Mouse (Mus musculus): Measurements from ENCODE around the gene Cep97. TPM values are rescaled to one million over a fixed set of nuclear protein-coding genes. Genes with fewer than 3 reads are reported as not detected.
"Not testable (repeated sequence)": the region's sequence is repeated elsewhere in the genome, so short reads cannot be mapped to it uniquely, and the experiment has no call there.

Gene Cep97
- polyA plus RNA-seq, 1 experiment from 2014 or later, result 12.1 TPM

DNA sequence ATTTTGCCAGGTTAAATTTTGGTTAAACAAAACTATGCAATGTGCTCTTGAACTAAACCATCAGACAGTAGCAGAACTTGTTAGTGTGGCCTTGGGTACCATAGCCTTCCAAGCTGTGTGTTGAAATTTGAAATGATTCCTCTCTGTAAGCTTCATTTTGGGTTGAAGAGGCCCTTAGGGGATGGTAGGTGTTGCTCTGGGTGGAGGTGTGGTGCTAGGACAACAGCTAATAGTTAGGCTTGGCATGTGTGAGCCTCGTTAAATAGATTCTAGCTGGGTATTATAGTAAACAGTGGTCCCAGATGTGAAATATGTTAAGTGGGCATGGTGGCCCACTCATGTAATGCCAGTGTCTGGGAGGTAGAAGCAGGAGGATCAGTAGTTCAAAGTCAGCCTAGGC, 32.6 kb upstream of the Cep97 start:
- Histone ChIP-seq H3K4me3 (ENCODE audit: low read depth, low read length) (peak overlapping the region; percentile 81), H3K36me3 (ENCODE audit: control insufficient read depth, insufficient read depth, low read length) (peaks cover 17% of the 10 kb centered on the region), H3K4me2 (ENCODE audit: low read length) (peak overlapping the region; percentile 88), H3K9ac (ENCODE audit: low read depth, low read length) (peak overlapping the region; percentile 95), H3K9me3 (replicated peaks; ENCODE audit: control insufficient read depth, low read length, poor library complexity, severe bottlenecking) (no peaks in the 10 kb centered on the region), H3K4me1 (ENCODE audit: control insufficient read depth, insufficient read depth, low read length) (peaks cover 10% of the 10 kb centered on the region), H3K27ac (ENCODE audit: low read length) (no peak overlapping the region), H3K27me3 (ENCODE audit: control insufficient read depth, insufficient read depth, low read depth, low read length) (no peaks in the 10 kb centered on the region)
- WGBS, result 24% methylated on average over 1 of the region's 1 CpGs
- no peak for ATAC-seq

DNA sequence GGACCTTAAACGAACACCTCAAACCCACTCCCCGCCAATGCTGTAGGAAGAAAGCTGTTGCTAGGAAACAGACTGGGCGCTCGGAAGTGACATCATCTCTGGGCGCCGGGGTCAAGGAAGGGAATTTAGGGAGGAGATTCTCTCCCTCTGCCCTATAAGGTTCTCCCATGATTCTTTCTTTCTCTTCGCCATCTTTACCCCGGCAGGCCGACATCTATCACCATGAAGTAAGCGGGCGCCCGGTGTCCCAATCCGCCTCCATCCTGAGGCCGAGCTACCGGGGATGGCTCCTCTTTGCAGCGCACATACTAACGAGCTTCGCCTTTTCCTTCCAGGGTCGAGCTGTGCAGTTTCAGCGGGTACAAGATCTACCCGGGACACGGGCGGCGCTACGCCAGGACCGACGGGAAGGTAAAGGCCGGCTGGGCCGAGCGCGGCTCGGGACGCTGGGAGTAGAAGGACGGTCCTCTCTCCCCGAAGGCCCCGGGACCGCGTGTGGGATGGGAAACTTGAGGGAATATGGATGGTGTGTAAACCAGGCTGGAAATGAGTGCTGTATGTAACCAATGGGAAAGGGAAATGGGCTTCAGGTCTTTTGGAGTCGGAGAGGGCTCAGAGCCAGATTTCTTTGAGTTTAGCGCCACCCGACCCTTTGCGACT, 31.7 kb upstream of the Cep97 start, which contains the start of gene Rpl24:
Rpl24 (plus strand) TSS at position 64 of the 660 bp plus-strand sequence.
- H3K4me1 ChIP-seq (ENCODE audit: control insufficient read depth, insufficient read depth, low read length), result peaks cover 10% of the 10 kb centered on the region
- peaks cover 12% of the 10 kb centered on the region for H3K36me3 ChIP-seq (ENCODE audit: control insufficient read depth, insufficient read depth, low read length)
- H3K4me2 ChIP-seq (ENCODE audit: low read length), result peak within 1 kb of the TSS; percentile 88
- no peaks in the 10 kb centered on the region for H3K9me3 ChIP-seq (replicated peaks; ENCODE audit: control insufficient read depth, low read length, poor library complexity, severe bottlenecking)
- under 1% methylated on average over 42 of the region's 42 CpGs for WGBS
- H3K27me3 ChIP-seq (ENCODE audit: control insufficient read depth, insufficient read depth, low read depth, low read length), result no peaks in the 10 kb centered on the region
- ATAC-seq, result peak; percentile 95
- H3K9ac ChIP-seq (ENCODE audit: low read depth, low read length), result peak within 1 kb of the TSS; percentile 95
- peak within 1 kb of the TSS; percentile 85 for H3K27ac ChIP-seq (ENCODE audit: low read length)
- H3K4me3 ChIP-seq (ENCODE audit: low read depth, low read length), result peak within 1 kb of the TSS; percentile 81

DNA sequence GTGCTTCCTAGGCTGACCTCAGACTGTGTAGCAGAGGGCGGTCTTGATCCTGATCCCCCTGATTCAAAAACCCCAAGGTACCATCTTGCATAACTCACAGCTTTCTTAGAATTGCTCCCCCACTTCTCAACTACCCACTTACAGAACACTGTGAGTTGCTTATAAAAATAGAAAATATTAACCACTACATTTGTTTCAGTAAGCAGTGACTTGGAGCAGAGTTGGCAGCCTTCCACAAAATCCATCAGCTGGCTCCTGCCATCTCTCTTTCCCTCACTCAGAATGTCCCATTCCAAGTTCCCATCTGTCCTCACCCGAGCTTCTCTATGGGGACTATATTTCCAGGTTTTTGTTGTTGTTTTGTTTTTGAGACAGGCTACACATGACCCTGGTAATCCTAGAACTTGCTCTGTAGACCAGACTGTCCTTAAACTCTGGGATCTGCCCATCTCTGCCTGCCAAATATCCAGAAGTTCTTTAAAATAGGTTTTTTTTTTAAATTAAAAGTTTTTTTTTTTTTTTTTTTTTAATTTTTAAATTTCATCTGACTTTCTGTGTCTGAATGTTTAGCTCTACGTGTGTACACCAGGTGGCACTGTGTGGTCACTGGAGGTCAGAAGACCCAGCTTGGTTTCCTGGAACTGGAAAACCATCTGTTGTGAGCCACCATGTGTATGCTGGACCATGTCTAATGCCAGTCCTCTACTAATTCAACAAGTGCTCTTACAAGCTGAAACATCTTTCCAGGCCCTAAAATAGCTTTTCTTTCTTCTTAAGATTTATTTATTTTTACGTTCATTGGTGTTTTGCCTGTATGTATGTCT, 29.7 kb upstream of the Cep97 start:
- Histone ChIP-seq H3K9me3 (replicated peaks; ENCODE audit: control insufficient read depth, low read length, poor library complexity, severe bottlenecking) (no peaks in the 10 kb centered on the region), H3K4me3 (ENCODE audit: low read depth, low read length) (no peak overlapping the region), H3K4me2 (ENCODE audit: low read length) (no peak overlapping the region), H3K4me1 (ENCODE audit: control insufficient read depth, insufficient read depth, low read length) (peaks cover 10% of the 10 kb centered on the region), H3K36me3 (ENCODE audit: control insufficient read depth, insufficient read depth, low read length) (no peaks in the 10 kb centered on the region), H3K27me3 (ENCODE audit: control insufficient read depth, insufficient read depth, low read depth, low read length) (no peaks in the 10 kb centered on the region), H3K27ac (ENCODE audit: low read length) (no peak overlapping the region), H3K9ac (ENCODE audit: low read depth, low read length) (no peak overlapping the region)
- ATAC-seq, result no peak
- WGBS, result 68% methylated on average over 4 of the region's 4 CpGs

DNA sequence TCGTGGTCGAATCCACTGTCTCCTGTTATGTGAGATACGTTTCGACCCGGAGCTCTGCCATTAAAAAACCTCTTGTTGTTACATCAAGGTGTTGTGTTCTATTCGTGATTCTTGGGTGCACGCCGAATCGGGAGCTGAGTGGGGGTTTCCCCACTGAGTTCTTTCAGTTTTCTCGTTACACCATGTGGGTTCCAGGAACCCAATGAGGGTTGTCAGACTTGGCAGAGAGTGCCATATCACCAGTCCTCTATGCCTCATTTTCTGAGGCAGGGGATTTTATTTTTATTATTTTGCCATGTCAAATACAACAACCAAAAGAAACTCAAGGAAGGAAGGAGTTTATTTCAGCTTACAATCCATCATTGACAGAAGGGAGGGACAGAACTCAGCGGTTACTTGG, 28.4 kb upstream of the Cep97 start:
- H3K4me2 ChIP-seq (ENCODE audit: low read length); H3K4me3 ChIP-seq (ENCODE audit: low read depth, low read length); H3K9me3 ChIP-seq (replicated peaks; ENCODE audit: control insufficient read depth, low read length, poor library complexity, severe bottlenecking); H3K9ac ChIP-seq (ENCODE audit: low read depth, low read length); H3K4me1 ChIP-seq (ENCODE audit: control insufficient read depth, insufficient read depth, low read length); H3K36me3 ChIP-seq (ENCODE audit: control insufficient read depth, insufficient read depth, low read length); H3K27me3 ChIP-seq (ENCODE audit: control insufficient read depth, insufficient read depth, low read depth, low read length); H3K27ac ChIP-seq (ENCODE audit: low read length); ATAC-seq: not testable (repeated sequence)
- 92% methylated on average over 6 of the region's 11 CpGs for WGBS

DNA sequence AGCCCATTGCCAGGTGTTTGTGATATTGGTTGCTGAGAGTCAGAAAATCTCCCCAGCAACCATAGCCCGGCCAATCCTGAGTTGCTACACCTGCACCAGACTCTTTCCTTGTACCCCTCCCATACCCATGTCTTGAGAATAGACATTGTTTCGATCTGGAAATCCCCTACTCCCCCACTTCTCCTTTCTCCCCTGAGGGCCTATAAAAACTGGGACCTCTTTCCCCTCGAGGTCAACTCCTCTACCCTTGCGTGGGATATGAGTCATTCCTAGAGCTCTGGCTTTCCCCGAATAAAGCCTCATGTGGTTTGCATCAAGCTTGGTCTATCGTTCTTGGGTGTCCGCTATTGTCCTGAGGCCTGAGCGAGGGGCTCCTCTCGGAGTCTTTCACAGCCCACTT, 19.5 kb upstream of the Cep97 start:
- H3K36me3 ChIP-seq (ENCODE audit: control insufficient read depth, insufficient read depth, low read length); H3K27ac ChIP-seq (ENCODE audit: low read length); H3K4me1 ChIP-seq (ENCODE audit: control insufficient read depth, insufficient read depth, low read length); ATAC-seq; H3K9ac ChIP-seq (ENCODE audit: low read depth, low read length); H3K4me3 ChIP-seq (ENCODE audit: low read depth, low read length); H3K9me3 ChIP-seq (replicated peaks; ENCODE audit: control insufficient read depth, low read length, poor library complexity, severe bottlenecking); H3K27me3 ChIP-seq (ENCODE audit: control insufficient read depth, insufficient read depth, low read depth, low read length); H3K4me2 ChIP-seq (ENCODE audit: low read length): not testable (repeated sequence)
- 93% methylated on average over 9 of the region's 9 CpGs for WGBS

DNA sequence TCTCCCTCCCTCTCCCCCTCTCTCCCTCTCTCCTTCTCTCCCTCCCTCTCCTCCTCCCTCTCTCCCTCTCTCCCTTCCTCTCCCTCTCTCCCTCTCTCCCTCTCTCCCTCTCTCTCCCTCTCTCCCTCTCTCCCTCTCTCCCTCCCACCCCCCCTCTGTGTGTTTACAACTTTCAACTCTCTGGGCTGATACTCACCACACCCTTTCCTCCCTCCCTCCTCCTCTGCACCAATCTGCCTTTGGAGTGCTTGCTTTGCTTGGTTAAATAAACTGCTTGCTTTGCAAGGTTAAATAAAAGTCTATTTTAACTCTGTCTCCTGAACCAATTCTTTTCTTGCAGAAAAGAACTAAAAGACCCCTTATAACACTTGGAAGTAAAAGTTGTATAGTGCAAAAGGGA, 18.1 kb upstream of the Cep97 start:
- Histone ChIP-seq H3K9me3 (replicated peaks; ENCODE audit: control insufficient read depth, low read length, poor library complexity, severe bottlenecking) (no peaks in the 10 kb centered on the region), H3K4me2 (ENCODE audit: low read length) (no peak overlapping the region), H3K36me3 (ENCODE audit: control insufficient read depth, insufficient read depth, low read length) (no peaks in the 10 kb centered on the region), H3K27ac (ENCODE audit: low read length) (no peak overlapping the region), H3K27me3 (ENCODE audit: control insufficient read depth, insufficient read depth, low read depth, low read length) (no peaks in the 10 kb centered on the region), H3K9ac (ENCODE audit: low read depth, low read length) (no peak overlapping the region), H3K4me3 (ENCODE audit: low read depth, low read length) (no peak overlapping the region), H3K4me1 (ENCODE audit: control insufficient read depth, insufficient read depth, low read length) (no peaks in the 10 kb centered on the region)
- ATAC-seq, result no peak

DNA sequence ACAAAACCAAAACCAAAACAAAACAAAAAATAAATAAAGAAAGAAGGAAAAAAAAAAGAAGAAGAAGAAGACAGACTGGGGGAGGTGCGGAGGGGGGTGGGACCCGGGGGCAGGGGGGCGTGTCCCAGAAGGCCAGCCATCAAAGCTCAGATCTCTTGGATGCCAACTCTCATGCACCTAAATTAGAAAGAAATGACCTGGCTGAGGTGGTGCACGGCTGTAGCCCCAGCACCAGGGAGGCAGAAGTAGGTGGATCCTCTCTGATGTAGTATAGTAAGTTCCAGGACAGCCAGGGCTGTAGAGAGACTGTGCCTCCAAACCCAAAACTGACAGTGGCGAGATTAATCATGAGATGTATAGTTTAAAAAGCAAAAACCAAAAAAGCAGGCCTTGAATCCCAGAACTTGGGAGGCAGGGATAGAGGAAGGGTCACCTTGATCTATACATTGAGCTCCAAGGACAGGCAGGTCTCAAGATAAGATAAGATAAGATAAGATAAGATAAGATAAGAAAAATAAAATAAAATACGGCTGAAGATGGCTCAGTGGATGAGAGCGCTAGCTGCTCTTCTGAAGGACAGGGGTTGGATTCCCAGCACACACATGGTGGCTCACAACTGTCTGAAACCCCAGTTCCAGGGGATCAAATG, 17.1 kb upstream of the Cep97 start:
- no peaks in the 10 kb centered on the region for H3K27me3 ChIP-seq (ENCODE audit: control insufficient read depth, insufficient read depth, low read depth, low read length)
- H3K4me2 ChIP-seq (ENCODE audit: low read length), result no peak overlapping the region
- WGBS, result 83% methylated on average over 7 of the region's 7 CpGs
- no peak overlapping the region for H3K9ac ChIP-seq (ENCODE audit: low read depth, low read length)
- ATAC-seq, result no peak
- H3K4me3 ChIP-seq (ENCODE audit: low read depth, low read length), result no peak overlapping the region
- no peaks in the 10 kb centered on the region for H3K36me3 ChIP-seq (ENCODE audit: control insufficient read depth, insufficient read depth, low read length)
- no peaks in the 10 kb centered on the region for H3K4me1 ChIP-seq (ENCODE audit: control insufficient read depth, insufficient read depth, low read length)
- H3K9me3 ChIP-seq (replicated peaks; ENCODE audit: control insufficient read depth, low read length, poor library complexity, severe bottlenecking), result no peaks in the 10 kb centered on the region
- no peak overlapping the region for H3K27ac ChIP-seq (ENCODE audit: low read length)

DNA sequence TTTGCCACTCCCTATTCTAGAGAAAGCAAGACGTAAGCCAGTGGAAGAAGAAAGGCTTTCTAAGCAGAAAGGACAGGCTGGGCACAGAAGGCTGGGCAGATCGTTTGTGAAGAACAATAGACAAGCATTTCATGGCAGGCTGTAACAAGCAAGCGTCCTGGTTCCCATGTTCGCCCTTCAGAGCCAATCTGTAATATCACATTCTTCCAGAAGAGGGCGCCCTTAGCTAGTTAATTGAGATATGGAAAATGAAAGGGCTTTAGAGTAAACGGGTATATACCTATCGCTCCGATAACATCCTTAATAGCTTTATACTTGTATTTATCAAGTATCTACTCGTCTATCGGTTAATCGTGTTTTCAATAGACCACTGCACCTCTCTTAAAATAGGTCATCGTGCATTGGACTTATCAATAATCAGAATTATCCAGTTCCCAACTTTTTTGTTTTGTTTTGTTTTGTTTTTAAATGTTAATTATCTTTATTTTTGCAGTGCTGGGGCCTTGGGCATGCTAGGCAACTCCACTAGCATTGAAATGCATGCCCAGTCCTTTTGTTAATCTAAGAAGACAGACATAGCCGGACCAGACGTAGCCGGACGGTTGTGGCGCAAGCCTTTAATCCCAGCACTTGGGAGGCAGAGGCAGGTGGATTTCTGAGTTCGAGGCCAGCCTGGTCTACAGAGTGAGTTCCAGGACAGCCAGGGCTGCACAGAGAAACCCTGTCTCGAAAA, 16.5 kb upstream of the Cep97 start:
- no peaks in the 10 kb centered on the region for H3K36me3 ChIP-seq (ENCODE audit: control insufficient read depth, insufficient read depth, low read length)
- no peak overlapping the region for H3K27ac ChIP-seq (ENCODE audit: low read length)
- H3K9ac ChIP-seq (ENCODE audit: low read depth, low read length), result no peak overlapping the region
- no peak overlapping the region for H3K4me2 ChIP-seq (ENCODE audit: low read length)
- H3K4me3 ChIP-seq (ENCODE audit: low read depth, low read length), result no peak overlapping the region
- H3K4me1 ChIP-seq (ENCODE audit: control insufficient read depth, insufficient read depth, low read length), result no peaks in the 10 kb centered on the region
- H3K27me3 ChIP-seq (ENCODE audit: control insufficient read depth, insufficient read depth, low read depth, low read length), result no peaks in the 10 kb centered on the region
- no peaks in the 10 kb centered on the region for H3K9me3 ChIP-seq (replicated peaks; ENCODE audit: control insufficient read depth, low read length, poor library complexity, severe bottlenecking)
- ATAC-seq, result peak; percentile 60
- WGBS, result 36% methylated on average over 19 of the region's 19 CpGs
